Mouse (Mus musculus) ES-Bruce4 (cell line): ENCODE measurements around the gene Nmral1.

Experiments used
- CTCF ChIP-seq: IDR thresholded peaks from one replicate; pipeline ENCODE4 v1.8.1; 2011; ENCODE audit warnings: low read depth, low read length
- POLR2A ChIP-seq: IDR thresholded peaks from one replicate; pipeline ENCODE4 v1.8.1; 2011; ENCODE audit warnings: low read length; ENCODE audit not compliant: insufficient read depth

GRCm38 (mm10) chr16:4767012-4767790, 48.0 kb upstream of the Nmral1 start:
- TF ChIP-seq CTCF (no peak), POLR2A (no peak)
